Mouse (Mus musculus) liver, embryonic 15.5 days (tissue): ENCODE data around the gene Crygc. TPM values are rescaled to one million over a fixed set of nuclear protein-coding genes. Genes with fewer than 3 reads are reported as not detected.
"Not testable (repeated sequence)": the region's sequence is repeated elsewhere in the genome, so short reads cannot be mapped to it uniquely, and the experiment has no call there.

ENCODE experiments used
- ATAC-seq: fragments of 200-750 bp; cut with Nextera tagmentation; 2 replicates; pipeline ENCODE4 v1.8.0; 2017; ENCODE audit warnings: moderate number of reproducible peaks, mild to moderate bottlenecking, moderate library complexity; ENCODE audit not compliant: insufficient read depth
- H3K27ac ChIP-seq: fragments of 300-500 bp; sonication (generic); replicated peaks from 2 replicates; pipeline ENCODE4 v1.5.1; 2015; ENCODE audit warnings: mild to moderate bottlenecking, inconsistent platforms
- H3K27me3 ChIP-seq: fragments of 300-500 bp; sonication (generic); 2 replicates; pipeline ENCODE4 v1.6.1; 2015; ENCODE audit warnings: mild to moderate bottlenecking, inconsistent platforms
- H3K36me3 ChIP-seq: fragments of 300-500 bp; sonication (generic); replicated peaks from 2 replicates; pipeline ENCODE4 v1.6.1; 2015; ENCODE audit warnings: moderate library complexity, mild to moderate bottlenecking, inconsistent platforms
- H3K4me1 ChIP-seq: fragments of 300-500 bp; sonication (generic); replicated peaks from 2 replicates; pipeline ENCODE4 v1.6.1; 2015; ENCODE audit warnings: inconsistent platforms
- H3K4me2 ChIP-seq: fragments of 300-500 bp; sonication (generic); 2 replicates; pipeline ENCODE4 v1.6.1; 2015; ENCODE audit warnings: moderate library complexity, mild to moderate bottlenecking, inconsistent platforms
- H3K4me3 ChIP-seq: fragments of 300-500 bp; sonication (generic); replicated peaks from 2 replicates; pipeline ENCODE4 v1.5.1; 2015; ENCODE audit warnings: mild to moderate bottlenecking, inconsistent platforms
- H3K9ac ChIP-seq: fragments of 300-500 bp; sonication (generic); 2 replicates; pipeline ENCODE4 v1.6.1; 2015; ENCODE audit warnings: moderate library complexity, mild to moderate bottlenecking, inconsistent platforms
- H3K9me3 ChIP-seq: fragments of 300-500 bp; sonication (generic); replicated peaks from 2 replicates; pipeline ENCODE4 v1.6.1; 2016; ENCODE audit warnings: inconsistent platforms
- WGBS: fragments of 180-500 bp; shearing (Covaris S2); methylation state at CpG from one replicate; pipeline ENCODE4 v1.1.7; 2015; ENCODE audit warnings: mixed read lengths; ENCODE audit not compliant: insufficient replicate concordance; 5-methylcytosine and 5-hydroxymethylcytosine counted together
- polyA plus RNA-seq: library from polyadenylated mRNA; unstranded; fragments of >200 nt; fragmentation: Nextera tagmentation; extraction: Ambion mirVana; gene quantifications from 2 replicates; pipeline ENCODE4 v1.2.1, GENCODE M21; 2015

Crygc gene
- polyA plus RNA-seq, 1 experiment from 2014 or later: not detected

GRCm38 (mm10) chr1:65052140-65052539 is 21.3 kb downstream of the Crygc start:
- Histone ChIP-seq H3K27ac (no peak overlapping the region), H3K4me2 (no peak overlapping the region), H3K27me3 (no peaks in the 10 kb centered on the region), H3K9me3 (no peaks in the 10 kb centered on the region), H3K9ac (no peak overlapping the region), H3K36me3 (no peaks in the 10 kb centered on the region), H3K4me1 (no peaks in the 10 kb centered on the region), H3K4me3 (no peak overlapping the region)
- 28% methylated on average over 2 of the region's 2 CpGs for WGBS
- no peak for ATAC-seq

- no peaks in the 10 kb centered on the region for H3K36me3 ChIP-seq
- H3K4me2 ChIP-seq: no peak overlapping the region
- WGBS: 63% methylated on average over 7 of the region's 7 CpGs
- no peak overlapping the region for H3K9ac ChIP-seq
- no peaks in the 10 kb centered on the region for H3K4me1 ChIP-seq
- H3K4me3 ChIP-seq: no peak overlapping the region
- H3K9me3 ChIP-seq: no peaks in the 10 kb centered on the region
- no peak for ATAC-seq
- H3K27me3 ChIP-seq: no peaks in the 10 kb centered on the region
- H3K27ac ChIP-seq: no peak overlapping the region
Measured at GRCm38 (mm10) chr1:65051696-65052095, 21.8 kb downstream of the Crygc start.

- not testable (repeated sequence) for H3K9ac ChIP-seq, ATAC-seq, H3K4me3 ChIP-seq, H3K9me3 ChIP-seq, H3K27me3 ChIP-seq, H3K36me3 ChIP-seq, H3K4me2 ChIP-seq, H3K4me1 ChIP-seq, H3K27ac ChIP-seq
- WGBS: 77% methylated on average over 11 of the region's 12 CpGs
Measured at GRCm38 (mm10) chr1:65050952-65051351, 22.5 kb downstream of the Crygc start, which contains the start of gene Cryge. TSS of gene Cryge (minus strand) at chr1:65051149.

GRCm38 (mm10) chr1:65048781-65049180 is 24.7 kb downstream of the Crygc start:
- Histone ChIP-seq H3K27me3 (no peaks in the 10 kb centered on the region), H3K4me2 (no peak overlapping the region), H3K27ac (no peak overlapping the region), H3K36me3 (no peaks in the 10 kb centered on the region), H3K4me1 (no peaks in the 10 kb centered on the region), H3K9ac (no peak overlapping the region), H3K9me3 (no peaks in the 10 kb centered on the region), H3K4me3 (no peak overlapping the region)
- 60% methylated on average over 12 of the region's 12 CpGs for WGBS
- no peak for ATAC-seq

GRCm38 (mm10) chr1:65046401-65047109 is 26.9 kb downstream of the Crygc start:
- 27% methylated on average over 8 of the region's 8 CpGs for WGBS

GRCm38 (mm10) chr1:65043433-65043832 is 30.1 kb downstream of the Crygc start:
- Histone ChIP-seq H3K9me3 (no peaks in the 10 kb centered on the region), H3K4me3 (no peak overlapping the region), H3K27me3 (no peaks in the 10 kb centered on the region), H3K4me1 (no peaks in the 10 kb centered on the region), H3K9ac (no peak overlapping the region), H3K4me2 (no peak overlapping the region), H3K27ac (no peak overlapping the region), H3K36me3 (no peaks in the 10 kb centered on the region)
- ATAC-seq: no peak
- 55% methylated on average over 2 of the region's 2 CpGs for WGBS

More at GRCm38 (mm10) chr1:65046401-65047109, 26.9 kb downstream of the Crygc start:
- Histone ChIP-seq H3K36me3 (no peaks in the 10 kb centered on the region), H3K9me3 (no peaks in the 10 kb centered on the region), H3K9ac (no peak overlapping the region), H3K27ac (no peak overlapping the region), H3K4me2 (no peak overlapping the region), H3K4me3 (no peak overlapping the region), H3K27me3 (no peaks in the 10 kb centered on the region), H3K4me1 (no peaks in the 10 kb centered on the region)
- ATAC-seq: no peak

GRCm38 (mm10) chr1:65041837-65042236 is 31.7 kb downstream of the Crygc start:
- no peaks in the 10 kb centered on the region for H3K27me3 ChIP-seq
- H3K27ac ChIP-seq: no peak overlapping the region

GRCm38 (mm10) chr1:65040806-65041205 is 32.7 kb downstream of the Crygc start:
- Histone ChIP-seq H3K4me2 (no peak overlapping the region), H3K9ac (no peak overlapping the region), H3K27ac (no peak overlapping the region), H3K27me3 (no peaks in the 10 kb centered on the region), H3K4me3 (no peak overlapping the region), H3K36me3 (no peaks in the 10 kb centered on the region), H3K9me3 (no peaks in the 10 kb centered on the region), H3K4me1 (no peaks in the 10 kb centered on the region)
- no peak for ATAC-seq
- 70% methylated on average over 6 of the region's 6 CpGs for WGBS

More at GRCm38 (mm10) chr1:65041837-65042236, 31.7 kb downstream of the Crygc start:
- Histone ChIP-seq H3K4me3 (no peak overlapping the region), H3K9me3 (no peaks in the 10 kb centered on the region), H3K9ac (no peak overlapping the region), H3K4me2 (no peak overlapping the region), H3K36me3 (no peaks in the 10 kb centered on the region), H3K4me1 (no peaks in the 10 kb centered on the region)
- whole genome bisulfite sequencing: 73% methylated on average over 3 of the region's 3 CpGs
- ATAC-seq: no peak

- no peaks in the 10 kb centered on the region for H3K9me3 ChIP-seq
- H3K4me1 ChIP-seq: no peaks in the 10 kb centered on the region
- no peak overlapping the region for H3K9ac ChIP-seq
- H3K4me3 ChIP-seq: no peak overlapping the region
- no peak overlapping the region for H3K27ac ChIP-seq
- no peak overlapping the region for H3K4me2 ChIP-seq
- H3K36me3 ChIP-seq: no peaks in the 10 kb centered on the region
- no peak for ATAC-seq
- no peaks in the 10 kb centered on the region for H3K27me3 ChIP-seq
- 57% methylated on average over 3 of the region's 3 CpGs for WGBS
Measured at GRCm38 (mm10) chr1:65039679-65040078, 33.8 kb downstream of the Crygc start.

GRCm38 (mm10) chr1:65037542-65037941 is 35.9 kb downstream of the Crygc start:
- H3K4me3 ChIP-seq: no peak overlapping the region
- no peaks in the 10 kb centered on the region for H3K9me3 ChIP-seq
- H3K9ac ChIP-seq: no peak overlapping the region
- no peak overlapping the region for H3K4me2 ChIP-seq
- H3K27ac ChIP-seq: no peak overlapping the region
- no peaks in the 10 kb centered on the region for H3K27me3 ChIP-seq
- WGBS: 35% methylated on average over 2 of the region's 2 CpGs
- H3K4me1 ChIP-seq: no peaks in the 10 kb centered on the region
- no peaks in the 10 kb centered on the region for H3K36me3 ChIP-seq
- no peak for ATAC-seq

- H3K9ac ChIP-seq: no peak overlapping the region
- H3K9me3 ChIP-seq: no peaks in the 10 kb centered on the region
- H3K4me1 ChIP-seq: no peaks in the 10 kb centered on the region
- no peak overlapping the region for H3K27ac ChIP-seq
- no peaks in the 10 kb centered on the region for H3K27me3 ChIP-seq
- WGBS: 45% methylated on average over 3 of the region's 3 CpGs
- ATAC-seq: no peak
- no peak overlapping the region for H3K4me2 ChIP-seq
- no peaks in the 10 kb centered on the region for H3K36me3 ChIP-seq
- H3K4me3 ChIP-seq: no peak overlapping the region
Measured at GRCm38 (mm10) chr1:65035513-65035912, 38.0 kb downstream of the Crygc start.

- no peaks in the 10 kb centered on the region for H3K36me3 ChIP-seq
- no peak for ATAC-seq
Measured at GRCm38 (mm10) chr1:65032641-65033040, 40.8 kb downstream of the Crygc start, which contains the start of gene Akr1cl. TSS of gene Akr1cl (minus strand) at chr1:65032759.

More at GRCm38 (mm10) chr1:65032641-65033040, 40.8 kb downstream of the Crygc start, which contains the start of gene Akr1cl:
- H3K4me3 ChIP-seq: no peak within 1 kb of the TSS
- no peaks in the 10 kb centered on the region for H3K9me3 ChIP-seq
- no peak within 1 kb of the TSS for H3K27ac ChIP-seq
- no peak within 1 kb of the TSS for H3K9ac ChIP-seq
- no peaks in the 10 kb centered on the region for H3K4me1 ChIP-seq
- no peaks in the 10 kb centered on the region for H3K27me3 ChIP-seq
- H3K4me2 ChIP-seq: no peak within 1 kb of the TSS
